Mouse (Mus musculus): ENCODE data around the gene Prim1.

DNA sequence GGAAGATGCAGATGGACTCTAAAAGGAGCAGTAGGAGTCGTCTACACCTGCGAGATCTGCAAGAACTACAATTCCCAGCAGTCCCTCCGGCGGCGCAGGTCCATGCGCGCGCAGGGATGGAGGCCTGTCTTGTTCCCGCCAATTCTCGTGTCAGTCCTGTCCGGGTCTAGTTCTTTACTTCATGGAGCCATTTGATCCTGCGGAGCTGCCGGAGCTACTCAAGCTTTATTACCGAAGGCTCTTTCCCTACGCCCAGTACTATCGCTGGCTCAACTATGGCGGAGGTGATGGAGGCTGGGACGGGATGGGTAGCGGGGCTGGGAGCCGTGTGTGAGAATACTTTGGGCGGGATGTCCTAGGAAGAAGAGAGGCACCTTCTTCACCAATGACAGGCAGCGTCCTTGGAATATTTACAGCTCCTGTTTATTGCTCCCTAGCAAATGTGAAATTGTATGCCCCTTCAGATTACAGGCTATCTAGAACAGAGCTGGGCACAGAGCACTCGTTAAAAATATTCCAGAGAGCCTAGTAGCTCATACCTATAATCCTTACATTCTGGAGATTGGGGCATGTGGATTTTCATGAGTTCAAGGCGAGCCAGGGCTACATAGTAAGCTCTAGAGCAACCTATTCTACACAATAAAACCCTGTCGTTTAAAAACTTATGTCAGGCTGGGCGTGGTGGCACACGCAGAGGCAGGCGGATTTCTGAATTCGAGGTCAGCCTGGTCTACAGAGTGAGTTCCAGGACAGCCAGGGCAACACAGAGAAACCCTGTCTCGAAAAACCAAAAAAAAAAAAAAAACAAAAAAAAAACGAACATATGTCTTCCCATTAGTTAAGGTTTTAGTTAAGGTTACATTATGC lies at the start of gene Prim1:
- TF ChIP-seq CTCF (IDR thresholded peaks at IDR 0.05; ENCODE audit: borderline replicate concordance, extremely low read depth, insufficient read depth, insufficient read length) (no peak), POLR2A (IDR thresholded peaks at IDR 0.05; ENCODE audit: borderline replicate concordance, extremely low read depth, insufficient read depth, insufficient read length, poor library complexity, severe bottlenecking) (no peak; the same call in 1 of the 2 replicates)
